Mouse (Mus musculus): ENCODE data around the gene C1ra.
A peak's percentile ranks its signal among the peaks of the same experiment; 100 is the strongest.
"Not testable (repeated sequence)": the region's sequence is repeated elsewhere in the genome, so short reads cannot be mapped to it uniquely, and the experiment has no call there.

Gene C1ra

DNA sequence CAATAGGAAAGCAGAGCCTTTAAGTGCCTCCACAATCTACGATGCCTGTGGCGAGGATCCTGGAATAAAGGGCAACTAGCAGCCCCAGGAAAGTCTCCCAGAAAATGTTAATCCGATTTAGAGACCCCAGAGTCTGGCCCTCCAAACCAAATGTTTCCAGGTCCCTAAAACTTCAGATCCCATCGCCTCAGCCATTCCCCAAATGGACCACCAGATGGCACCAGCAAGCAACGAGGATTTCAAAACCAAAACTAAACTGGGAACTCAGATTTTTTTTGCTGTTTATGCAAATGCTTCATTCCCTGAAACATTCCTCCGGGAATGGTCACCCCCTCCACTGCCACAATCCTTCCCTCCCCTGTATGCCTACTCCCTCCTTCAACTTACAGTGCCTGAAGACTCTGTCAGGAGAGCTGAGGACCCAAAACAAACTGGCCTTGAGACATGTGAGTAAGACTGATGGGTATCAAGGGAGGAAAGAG lies at the start of gene C1ra:
C1ra (plus strand) TSS at position 51 of the 482 bp plus-strand sequence.
- peak; percentile 65 to 67 for DNase-seq

- DNase-seq = no peak
Observed at GRCm38 (mm10) chr6:124463881-124464291, 48.3 kb upstream of the C1ra start.

DNA sequence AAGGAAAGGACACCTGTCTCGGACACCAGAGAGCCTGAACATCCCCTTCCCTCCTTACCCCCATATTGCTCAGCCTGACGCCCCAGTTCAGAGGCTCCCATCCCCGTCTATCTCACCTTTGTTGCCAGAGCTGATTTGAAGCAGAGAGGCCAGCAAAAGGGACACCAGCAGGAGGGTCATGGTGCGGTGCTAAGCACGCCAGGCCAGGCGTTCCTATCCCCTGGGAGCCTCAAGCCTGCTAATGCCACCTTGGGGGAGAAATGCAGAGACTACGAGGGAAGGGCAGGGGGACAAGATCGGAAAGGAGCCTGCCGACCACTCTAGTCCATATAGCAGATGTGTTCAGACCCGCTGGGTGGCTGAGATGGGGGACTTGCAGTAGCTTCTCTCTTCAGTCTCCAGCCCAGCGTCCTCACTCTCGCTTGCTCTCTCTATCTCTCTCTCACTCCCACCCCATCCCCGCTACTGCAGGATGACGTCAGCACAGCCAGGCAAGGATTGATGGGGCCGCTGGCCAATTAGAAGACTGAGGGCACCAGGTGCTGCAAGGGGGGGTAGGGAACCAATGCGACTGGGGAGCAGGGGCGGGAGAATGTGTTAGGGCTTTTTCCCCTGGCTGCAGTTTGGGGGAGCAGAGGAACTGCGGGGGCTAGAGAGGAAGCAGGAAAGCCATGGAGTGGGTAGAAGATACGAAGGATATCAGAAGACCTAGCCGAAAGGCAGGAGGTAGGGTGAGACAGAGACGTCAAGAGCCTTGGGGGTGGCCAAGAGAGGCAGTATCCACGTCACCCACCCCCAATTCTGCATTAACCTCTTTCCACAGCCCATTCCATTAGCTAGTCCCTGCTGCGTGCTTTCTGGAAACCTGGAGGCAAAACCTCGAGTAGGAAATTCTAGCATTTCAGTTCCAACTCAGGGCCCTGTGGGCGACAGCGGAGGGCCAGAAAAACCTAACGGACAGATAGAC lies 47.6 kb upstream of the C1ra start, which contains the start of gene Clstn3:
Clstn3 (minus strand) TSS at position 490 of the 967 bp plus-strand sequence.
- DNase-seq = peak; percentile 70 to 72

DNA sequence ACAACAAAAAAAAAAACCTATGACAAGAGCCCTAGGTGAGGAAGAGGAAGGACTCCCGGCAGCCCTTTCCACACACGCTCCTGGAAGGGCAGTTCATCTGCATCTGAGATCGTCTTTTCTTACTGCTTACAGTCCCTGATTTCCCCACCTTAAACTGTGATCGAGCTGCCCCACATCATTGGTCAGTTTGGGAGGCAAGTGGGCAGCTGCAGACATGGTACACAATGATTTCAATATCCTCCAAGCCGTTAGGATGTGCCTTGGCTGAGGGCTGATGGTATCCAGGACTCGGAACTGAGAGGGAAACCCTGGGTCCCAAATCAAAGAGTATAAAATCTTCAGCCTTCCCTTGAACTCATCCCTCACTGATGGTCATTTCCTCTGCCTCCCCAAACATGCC lies 46.9 kb upstream of the C1ra start:
- no peak for DNase-seq

DNA sequence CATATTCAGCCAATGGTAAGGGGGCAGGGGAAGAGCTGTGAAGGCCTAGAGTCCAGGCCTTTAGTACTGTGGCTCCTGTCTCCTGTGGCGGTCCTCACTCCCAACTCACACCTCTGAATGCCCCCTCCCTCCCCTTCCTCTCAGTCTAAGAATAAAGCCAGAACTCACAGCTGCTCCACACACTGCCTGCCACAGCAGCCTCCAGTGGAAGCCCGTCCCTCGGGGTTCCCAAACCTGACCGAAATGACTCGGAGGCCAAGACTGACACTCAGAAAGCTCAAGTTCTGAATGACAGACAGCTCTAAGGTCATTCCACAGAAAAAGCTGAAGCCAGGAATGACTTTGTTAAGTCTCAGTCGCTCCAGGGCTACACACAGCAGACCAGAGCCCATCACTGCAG lies 46.5 kb upstream of the C1ra start:
- no peak for DNase-seq

GRCm38 (mm10) chr6:124471121-124471520 lies 41.1 kb upstream of the C1ra start:
- DNase-seq = no peak

DNA sequence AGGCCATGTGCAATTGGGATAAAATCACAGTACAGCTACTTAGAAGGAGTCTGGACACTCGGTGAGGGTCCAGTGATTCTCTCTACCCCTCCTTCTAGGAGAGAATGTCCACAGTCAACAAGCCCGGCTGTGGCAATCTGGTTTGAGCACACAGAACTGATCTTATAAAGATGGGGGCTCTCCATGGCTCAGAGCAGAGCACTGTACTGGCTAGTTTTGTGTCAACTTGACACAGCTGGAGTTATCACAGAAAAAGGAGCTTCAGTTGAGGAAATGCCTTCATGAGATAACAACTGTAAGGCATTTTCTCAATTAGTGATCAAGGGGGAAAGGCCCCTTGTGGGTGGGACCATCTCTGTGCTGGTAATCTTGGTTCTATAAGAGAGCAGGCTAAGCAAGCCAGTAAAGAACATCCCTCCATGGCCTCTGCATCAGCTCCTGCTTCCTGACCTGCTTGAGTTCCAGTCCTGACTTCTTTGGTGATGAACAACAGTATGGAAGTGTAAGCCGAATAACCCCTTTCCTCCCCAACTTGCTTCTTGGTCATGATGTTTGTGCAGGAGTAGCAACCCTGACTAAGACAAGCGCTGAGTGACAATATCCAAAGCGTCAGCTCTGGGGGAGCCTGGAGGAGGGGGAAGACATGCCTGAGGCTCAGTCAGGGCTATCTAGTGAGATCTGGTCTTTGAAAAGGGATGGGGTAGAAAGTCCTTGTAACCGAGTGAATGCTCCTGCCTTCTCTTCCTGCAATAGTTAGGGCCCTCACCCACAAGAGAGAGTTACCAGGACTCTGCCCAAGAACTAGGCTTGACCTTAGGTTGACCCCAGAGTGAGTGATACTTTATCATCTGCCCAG lies 40.2 kb upstream of the C1ra start:
- DNase-seq = not testable (repeated sequence)

DNA sequence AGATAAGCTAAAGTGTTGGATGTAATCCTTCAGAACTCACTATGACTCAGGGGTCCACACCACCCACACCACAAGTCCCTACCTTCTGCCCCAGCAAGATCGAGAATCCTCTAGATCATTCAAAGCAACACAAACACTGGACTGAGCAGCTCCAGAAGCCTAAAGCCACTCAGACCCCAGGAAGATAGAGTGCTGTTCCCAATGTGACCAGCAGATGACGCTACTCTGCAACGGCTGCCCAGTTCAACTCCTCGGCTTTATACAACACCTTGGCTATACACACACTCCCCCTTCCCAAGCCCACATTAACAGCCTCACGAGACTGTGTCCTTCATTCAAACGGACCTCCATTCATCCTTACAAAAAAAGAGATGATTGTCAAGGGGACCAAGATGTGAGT lies 39.4 kb upstream of the C1ra start:
- DNase-seq = peak; percentile 62 to 66

DNA sequence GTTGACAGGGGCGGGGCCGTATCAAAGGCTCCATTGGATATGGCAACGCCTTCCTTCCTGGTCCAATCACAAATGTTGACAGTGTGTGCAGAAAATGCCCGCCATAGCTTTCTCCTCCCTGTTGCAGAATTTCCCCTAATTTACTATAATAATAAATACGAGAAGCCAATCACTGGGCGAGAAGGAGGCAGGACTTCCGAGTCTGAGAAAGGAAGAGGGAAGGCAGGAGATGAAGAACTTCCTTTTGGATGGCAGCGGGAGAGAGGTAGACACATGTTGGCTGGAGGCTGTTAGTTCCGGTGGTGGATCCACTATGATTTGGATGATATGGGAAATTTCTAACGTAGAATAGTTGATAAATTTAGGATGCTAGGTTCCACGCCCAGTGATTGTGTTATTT lies 37.6 kb upstream of the C1ra start:
- no peak for DNase-seq

DNA sequence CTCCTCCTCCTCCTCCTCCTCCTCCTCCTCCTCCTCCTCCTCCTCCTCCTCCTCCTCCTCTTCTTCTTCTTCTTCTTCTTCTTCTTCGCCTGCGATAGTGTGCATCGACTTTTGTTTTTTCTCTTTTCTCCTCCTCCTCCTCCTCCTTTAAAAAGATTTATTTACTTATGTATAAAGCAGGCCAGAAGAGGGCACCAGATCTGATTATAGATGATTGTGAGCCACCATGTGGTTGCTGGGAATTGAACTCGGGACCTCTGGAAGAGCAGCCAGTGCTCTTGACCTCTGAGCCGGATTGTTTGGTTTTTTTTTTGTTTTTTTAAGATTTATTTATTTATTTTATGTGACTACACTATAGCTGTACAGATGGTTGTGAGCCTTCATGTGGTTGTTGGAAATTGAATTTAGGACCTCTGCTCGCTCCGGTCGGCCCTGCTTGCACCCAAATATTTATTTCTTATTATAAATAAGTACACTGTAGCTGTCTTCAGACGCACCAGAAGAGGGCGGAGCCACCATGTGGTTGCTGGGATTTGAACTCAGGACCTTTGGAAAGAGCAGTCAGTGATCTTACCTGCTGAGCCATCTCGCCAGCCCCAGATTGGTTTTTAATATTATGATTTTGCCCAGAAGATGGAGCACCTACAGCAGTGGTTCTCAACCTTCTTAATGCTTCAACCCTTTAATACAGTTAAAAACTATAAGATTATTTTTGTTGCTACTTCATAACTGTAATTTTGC lies 36.7 kb upstream of the C1ra start:
- not testable (repeated sequence) for DNase-seq

GRCm38 (mm10) chr6:124476216-124476615 lies 36.0 kb upstream of the C1ra start:
- no peak for DNase-seq

DNA sequence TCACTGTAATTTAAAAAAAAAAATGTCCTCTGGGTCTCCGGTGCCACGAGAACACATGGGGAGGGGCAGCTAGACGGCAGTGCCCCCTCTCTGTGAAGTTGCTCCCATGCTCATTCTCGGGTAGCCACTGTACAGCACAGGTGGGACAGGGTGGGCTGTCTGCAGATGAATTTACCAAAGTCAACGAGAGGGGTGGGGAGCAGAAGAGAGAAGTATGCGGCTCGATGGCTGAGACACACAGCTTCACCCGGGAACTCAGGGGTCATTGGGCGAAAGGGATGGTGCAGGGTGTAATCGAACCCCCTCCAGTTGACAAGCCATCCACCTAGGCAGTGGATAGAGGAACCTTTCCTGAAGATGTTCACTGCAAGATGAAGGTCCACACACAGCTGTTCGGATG lies 35.4 kb upstream of the C1ra start:
- DNase-seq = no peak

- DNase-seq = no peak
Observed at GRCm38 (mm10) chr6:124477221-124477655, 35.0 kb upstream of the C1ra start.

- no peak for DNase-seq
Observed at GRCm38 (mm10) chr6:124477922-124478651, 34.1 kb upstream of the C1ra start.

DNA sequence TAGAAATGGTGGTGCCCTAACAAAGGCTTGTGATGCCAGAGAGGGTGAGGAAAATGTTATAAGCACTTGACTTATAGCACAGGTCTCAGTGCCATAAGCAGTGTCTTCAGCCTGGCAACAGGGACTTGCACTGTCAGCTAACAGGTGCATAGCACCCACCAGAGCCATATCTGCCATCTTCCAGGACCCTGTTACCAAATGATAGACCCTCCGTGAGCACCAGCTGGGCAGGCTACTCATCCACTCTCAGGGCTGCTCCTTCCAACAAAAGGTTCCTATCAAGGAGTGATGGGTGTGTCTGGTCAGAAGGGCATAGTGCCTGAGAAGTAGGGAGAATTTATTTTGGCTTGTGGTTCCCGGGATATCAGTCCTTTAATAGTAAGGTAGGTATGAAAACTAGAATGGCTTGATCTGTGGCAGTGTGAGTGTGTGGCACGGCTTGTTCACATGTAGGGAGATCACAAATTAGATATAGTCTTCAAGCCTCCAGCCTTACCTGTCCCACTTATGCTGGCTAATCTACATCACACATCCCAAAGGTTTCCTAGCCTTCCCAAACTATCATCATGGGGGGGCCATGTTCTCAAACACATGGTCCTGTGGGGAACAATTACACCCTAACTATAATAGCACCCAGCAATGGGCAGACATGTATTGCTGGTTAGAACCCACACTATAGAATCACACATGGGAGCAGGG lies 33.2 kb upstream of the C1ra start:
- DNase-seq = no peak

GRCm38 (mm10) chr6:124479573-124479930 lies 32.7 kb upstream of the C1ra start:
- DNase-seq = no peak

- peak; percentile 33 to 42 for DNase-seq
Observed at GRCm38 (mm10) chr6:124480295-124480694, 31.9 kb upstream of the C1ra start.

DNA sequence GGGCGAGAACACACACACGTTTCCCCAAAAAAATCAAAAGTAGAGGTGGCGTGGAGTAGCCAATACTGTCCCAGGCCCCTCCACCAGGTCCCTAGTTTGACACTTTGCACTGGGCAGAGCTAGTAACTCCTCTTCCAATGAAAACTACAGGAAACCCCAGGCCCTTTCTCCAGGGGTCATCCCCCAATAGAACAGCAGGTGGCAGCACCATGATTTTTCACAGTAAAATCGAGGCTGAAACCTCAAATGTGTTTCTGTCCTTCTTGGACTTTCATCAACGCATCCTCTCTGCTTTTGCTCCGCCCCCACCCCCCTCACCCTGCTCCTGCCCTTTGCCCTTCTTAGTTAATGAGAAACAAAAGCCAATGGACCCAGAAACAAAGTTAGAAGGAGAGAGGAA lies 30.6 kb upstream of the C1ra start:
- peak; percentile 55 to 63 for DNase-seq

- not testable (repeated sequence) for DNase-seq
Observed at GRCm38 (mm10) chr6:124483831-124484230, 28.4 kb upstream of the C1ra start.

- DNase-seq = no peak
Observed at GRCm38 (mm10) chr6:124484851-124485250, 27.4 kb upstream of the C1ra start.
